Mouse (Mus musculus): Measurements from ENCODE around the gene Stab1. TPM values are rescaled to one million over a fixed set of nuclear protein-coding genes. Genes with fewer than 3 reads are reported as not detected.

Stab1 gene
- total and polyA plus RNA-seq, 2 experiments from 2014 or later = 11.7 to 25.5 TPM

- 82% methylated on average over 27 of the region's 27 CpGs for WGBS
Measured at GRCm38 (mm10) chr14:31160196-31161150, 8.0 kb downstream of the Stab1 start.

GRCm38 (mm10) chr14:31145694-31146093, 22.7 kb downstream of the Stab1 start:
- H3K36me3 ChIP-seq (ENCODE audit: insufficient read depth, low read length) = no peaks in the 10 kb centered on the region; the same call in 1 of the 2 replicates
- no peaks in the 10 kb centered on the region for H3K27me3 ChIP-seq (ENCODE audit: insufficient read depth, low read length)
- no peak overlapping the region for H3K9ac ChIP-seq (replicated peaks; ENCODE audit: low read length, poor library complexity, severe bottlenecking)
- no peak for TF ChIP-seq CTCF (IDR thresholded peaks at IDR 0.05)
- no peak overlapping the region for H3K27ac ChIP-seq (ENCODE audit: low read depth, low read length)
- no peaks in the 10 kb centered on the region for H3K4me1 ChIP-seq (ENCODE audit: insufficient read depth, low read length)
- DNase-seq (ENCODE audit: low spot score) (no peak), ATAC-seq (ENCODE audit: low FRiP score) (no peak)
- no peak overlapping the region for H3K4me2 ChIP-seq (ENCODE audit: low read depth, low read length, poor library complexity, severe bottlenecking)
- H3K9me3 ChIP-seq (ENCODE audit: low read length) = no peaks in the 10 kb centered on the region
- H3K4me3 ChIP-seq (ENCODE audit: low read depth, low read length) = no peak overlapping the region
- 93% methylated on average over 11 of the region's 11 CpGs for WGBS

More at GRCm38 (mm10) chr14:31160196-31161150, 8.0 kb downstream of the Stab1 start:
- TF ChIP-seq CTCF (IDR thresholded peaks at IDR 0.05) = no peak
- DNase-seq (ENCODE audit: low spot score) (no peak), ATAC-seq (ENCODE audit: low FRiP score) (no peak)
- no peak overlapping the region for H3K27ac ChIP-seq (ENCODE audit: low read depth, low read length)
- H3K27me3 ChIP-seq (ENCODE audit: insufficient read depth, low read length) = no peaks in the 10 kb centered on the region
- H3K9me3 ChIP-seq (ENCODE audit: low read length) = no peaks in the 10 kb centered on the region
- H3K9ac ChIP-seq (replicated peaks; ENCODE audit: low read length, poor library complexity, severe bottlenecking) = no peak overlapping the region
- H3K4me1 ChIP-seq (ENCODE audit: insufficient read depth, low read length) = no peaks in the 10 kb centered on the region; the same call in 1 of the 2 replicates
- no peak overlapping the region for H3K4me2 ChIP-seq (ENCODE audit: low read depth, low read length, poor library complexity, severe bottlenecking)
- H3K4me3 ChIP-seq (ENCODE audit: low read depth, low read length) = no peak overlapping the region
- H3K36me3 ChIP-seq (ENCODE audit: insufficient read depth, low read length) = no peaks in the 10 kb centered on the region

- Histone ChIP-seq H3K27me3 (ENCODE audit: insufficient read depth, low read length) (no peaks in the 10 kb centered on the region), H3K36me3 (ENCODE audit: insufficient read depth, low read length) (peaks cover 14% of the 10 kb centered on the region), H3K4me1 (ENCODE audit: insufficient read depth, low read length) (no peaks in the 10 kb centered on the region), H3K27ac (ENCODE audit: low read depth, low read length) (no peak overlapping the region), H3K4me3 (ENCODE audit: low read depth, low read length) (no peak overlapping the region), H3K9me3 (ENCODE audit: low read length) (no peaks in the 10 kb centered on the region), H3K9ac (replicated peaks; ENCODE audit: low read length, poor library complexity, severe bottlenecking) (no peak overlapping the region), H3K4me2 (ENCODE audit: low read depth, low read length, poor library complexity, severe bottlenecking) (no peak overlapping the region)
- WGBS = over 99% methylated on average over 14 of the region's 14 CpGs
- TF ChIP-seq CTCF (IDR thresholded peaks at IDR 0.05) = no peak
- ATAC-seq (ENCODE audit: low FRiP score) (no peak), DNase-seq (ENCODE audit: low spot score) (no peak)
Measured at GRCm38 (mm10) chr14:31141011-31141410, 27.4 kb downstream of the Stab1 start.

- Histone ChIP-seq H3K36me3 (ENCODE audit: insufficient read depth, low read length) (peaks cover 14% of the 10 kb centered on the region), H3K4me1 (ENCODE audit: insufficient read depth, low read length) (no peaks in the 10 kb centered on the region), H3K4me2 (ENCODE audit: low read depth, low read length, poor library complexity, severe bottlenecking) (no peak overlapping the region), H3K27ac (ENCODE audit: low read depth, low read length) (no peak overlapping the region), H3K9me3 (ENCODE audit: low read length) (no peaks in the 10 kb centered on the region), H3K27me3 (ENCODE audit: insufficient read depth, low read length) (no peaks in the 10 kb centered on the region), H3K9ac (replicated peaks; ENCODE audit: low read length, poor library complexity, severe bottlenecking) (no peak overlapping the region), H3K4me3 (ENCODE audit: low read depth, low read length) (no peak overlapping the region)
- ATAC-seq (ENCODE audit: low FRiP score) (no peak), DNase-seq (ENCODE audit: low spot score) (no peak)
- TF ChIP-seq CTCF (IDR thresholded peaks at IDR 0.05) = no peak
- 91% methylated on average over 15 of the region's 15 CpGs for WGBS
Measured at GRCm38 (mm10) chr14:31140141-31140540, 28.3 kb downstream of the Stab1 start.

GRCm38 (mm10) chr14:31139666-31140065, 28.8 kb downstream of the Stab1 start:
- 93% methylated on average over 12 of the region's 12 CpGs for WGBS
- H3K27ac ChIP-seq (ENCODE audit: low read depth, low read length) = no peak overlapping the region
- no peak overlapping the region for H3K9ac ChIP-seq (replicated peaks; ENCODE audit: low read length, poor library complexity, severe bottlenecking)
- peaks cover 14% of the 10 kb centered on the region for H3K36me3 ChIP-seq (ENCODE audit: insufficient read depth, low read length)
- H3K4me3 ChIP-seq (ENCODE audit: low read depth, low read length) = no peak overlapping the region
- no peak for TF ChIP-seq CTCF (IDR thresholded peaks at IDR 0.05)
- H3K9me3 ChIP-seq (ENCODE audit: low read length) = no peaks in the 10 kb centered on the region
- no peak for ATAC-seq (ENCODE audit: low FRiP score)
- H3K27me3 ChIP-seq (ENCODE audit: insufficient read depth, low read length) = no peaks in the 10 kb centered on the region
- H3K4me1 ChIP-seq (ENCODE audit: insufficient read depth, low read length) = no peaks in the 10 kb centered on the region
- H3K4me2 ChIP-seq (ENCODE audit: low read depth, low read length, poor library complexity, severe bottlenecking) = no peak overlapping the region
- no peak for DNase-seq (ENCODE audit: low spot score)

- no peak overlapping the region for H3K27ac ChIP-seq (ENCODE audit: low read depth, low read length)
- H3K4me3 ChIP-seq (ENCODE audit: low read depth, low read length) = no peak overlapping the region
- peaks cover 14% of the 10 kb centered on the region for H3K36me3 ChIP-seq (ENCODE audit: insufficient read depth, low read length)
- DNase-seq (ENCODE audit: low spot score) = no peak
- no peak overlapping the region for H3K9ac ChIP-seq (replicated peaks; ENCODE audit: low read length, poor library complexity, severe bottlenecking)
- no peak for ATAC-seq (ENCODE audit: low FRiP score)
- 97% methylated on average over 9 of the region's 9 CpGs for WGBS
- H3K4me1 ChIP-seq (ENCODE audit: insufficient read depth, low read length) = no peaks in the 10 kb centered on the region
- no peaks in the 10 kb centered on the region for H3K27me3 ChIP-seq (ENCODE audit: insufficient read depth, low read length)
- no peaks in the 10 kb centered on the region for H3K9me3 ChIP-seq (ENCODE audit: low read length)
- H3K4me2 ChIP-seq (ENCODE audit: low read depth, low read length, poor library complexity, severe bottlenecking) = no peak overlapping the region
- TF ChIP-seq CTCF (IDR thresholded peaks at IDR 0.05) = no peak
Measured at GRCm38 (mm10) chr14:31138897-31139429, 29.5 kb downstream of the Stab1 start.

Data from midbrain, postnatal 0 days (tissue).